Mouse (Mus musculus) liver, adult 2 months (tissue): ENCODE measurements around the gene Fam192a. TPM values are rescaled to one million over a fixed set of nuclear protein-coding genes. Genes with fewer than 3 reads are reported as not detected.
A peak's percentile ranks its signal among the peaks of the same experiment; 100 is the strongest.

ENCODE experiments used
- DNase-seq: peaks from one replicate; pipeline ENCODE4 v3.0.0-alpha.2; 2011; ENCODE audit warnings: low read depth, low spot score; ENCODE audit errors: extremely low read depth
- H3K27ac ChIP-seq: fragments of 200-500 bp; replicated peaks from 2 replicates; pipeline ENCODE4 v1.5.1; 2012; ENCODE audit warnings: low read depth, mild to moderate bottlenecking, control low read depth, inconsistent platforms, low read length; ENCODE audit not compliant: insufficient read depth
- H3K27me3 ChIP-seq: fragments of 200-500 bp; 2 replicates; pipeline ENCODE4 v1.6.1; 2012; ENCODE audit warnings: mild to moderate bottlenecking, moderate library complexity, low read length, inconsistent platforms; ENCODE audit not compliant: control insufficient read depth, insufficient read depth
- H3K36me3 ChIP-seq: fragments of 200-500 bp; 2 replicates; pipeline ENCODE4 v1.6.1; 2012; ENCODE audit warnings: low read length, inconsistent platforms; ENCODE audit not compliant: control insufficient read depth, insufficient read depth
- H3K4me1 ChIP-seq: fragments of 200-500 bp; 2 replicates; pipeline ENCODE4 v1.6.1; 2011; ENCODE audit warnings: low read length; ENCODE audit not compliant: control insufficient read depth, insufficient read depth
- H3K4me3 ChIP-seq: fragments of 200-500 bp; 2 replicates; pipeline ENCODE4 v1.5.1; 2011; ENCODE audit warnings: low read depth, mild to moderate bottlenecking, control low read depth, low read length, moderate library complexity; ENCODE audit not compliant: insufficient read depth
- H3K79me2 ChIP-seq: fragments of 200-500 bp; 2 replicates; pipeline ENCODE4 v1.6.1; 2012; ENCODE audit warnings: inconsistent platforms, mild to moderate bottlenecking, low read length, moderate library complexity; ENCODE audit not compliant: control insufficient read depth, insufficient read depth
- H3K9ac ChIP-seq: fragments of 200-500 bp; 2 replicates; pipeline ENCODE4 v1.6.1; 2012; ENCODE audit warnings: low read depth, mild to moderate bottlenecking, control low read depth, inconsistent platforms, low read length
- CTCF ChIP-seq: fragments of 200-500 bp; IDR thresholded peaks from 2 replicates; pipeline ENCODE4 v1.5.1; 2011; ENCODE audit warnings: low read depth, low read length, control low read depth
- POLR2A ChIP-seq: fragments of 200-500 bp; IDR thresholded peaks from 2 replicates; pipeline ENCODE4 v1.6.1; 2011; ENCODE audit warnings: low read length, control low read depth; ENCODE audit not compliant: insufficient read depth; ENCODE audit errors: extremely low read depth
- WGBS: fragments of 180-500 bp; shearing (Covaris S2); methylation state at CpG from one replicate; pipeline ENCODE4 v1.1.7; 2018; 5-methylcytosine and 5-hydroxymethylcytosine counted together
- polyA plus RNA-seq: library from polyadenylated mRNA; depleted of rRNA; stranded (reverse); fragments of >200 nt; gene quantifications from 2 replicates; pipeline ENCODE4 v1.2.3, GENCODE M21; 2012
- total RNA-seq: library from RNA; depleted of rRNA; stranded (reverse); fragments of >200 nt; gene quantifications from 2 replicates; pipeline ENCODE4 v1.2.3, GENCODE M21; 2014

Gene Fam192a
- total and polyA plus RNA-seq, 2 experiments: 9.3 to 10.1 TPM

DNA sequence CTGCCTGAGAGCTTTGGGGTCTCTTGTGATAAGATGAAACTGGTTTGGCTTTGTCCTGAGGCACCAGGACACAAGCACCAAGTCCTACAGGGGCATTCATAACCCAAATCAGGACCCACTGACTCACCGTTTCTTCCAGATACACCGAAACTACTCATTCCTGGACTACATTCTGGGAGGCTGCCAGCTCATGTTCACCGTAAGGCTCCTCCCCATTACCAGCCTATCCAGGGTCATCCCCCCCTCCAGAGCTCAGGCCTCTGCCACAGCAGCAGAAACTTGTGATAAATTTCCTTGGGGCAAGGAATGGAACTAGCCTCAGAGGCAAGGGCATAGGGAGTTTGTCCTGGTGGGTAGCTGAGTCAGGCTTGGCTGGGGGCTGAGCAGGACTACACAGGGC, 44.5 kb downstream of the Fam192a start:
- Histone ChIP-seq H3K9ac (no peak overlapping the region), H3K36me3 (no peaks in the 10 kb centered on the region; the same call in 1 of the 2 replicates), H3K4me1 (no peaks in the 10 kb centered on the region), H3K79me2 (no peaks in the 10 kb centered on the region), H3K4me3 (no peak overlapping the region), H3K27ac (no peak overlapping the region), H3K27me3 (no peaks in the 10 kb centered on the region)
- DNase-seq: no peak
- TF ChIP-seq CTCF (no peak), POLR2A (no peak)
- WGBS: 88% methylated on average over 3 of the region's 3 CpGs

DNA sequence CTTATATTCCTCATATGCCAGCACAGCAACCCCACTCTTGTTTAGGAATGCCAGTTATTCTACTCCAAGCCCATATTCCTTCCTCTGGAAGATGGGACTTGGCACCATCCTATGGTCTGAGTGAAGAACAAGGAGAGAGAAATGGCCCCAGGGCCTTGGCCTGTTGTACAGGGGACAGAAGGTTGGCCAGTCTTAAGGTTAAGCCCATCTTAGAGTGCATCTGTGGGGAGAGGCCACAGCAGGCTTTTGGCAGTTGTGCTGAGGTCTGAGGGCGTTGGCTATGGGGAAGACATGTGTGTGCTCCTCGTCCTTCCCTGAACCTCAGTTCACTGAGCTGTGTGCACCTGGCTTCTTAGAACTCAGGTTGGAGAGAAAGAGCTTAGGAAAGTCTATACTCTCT, 49.1 kb downstream of the Fam192a start:
- Histone ChIP-seq H3K9ac (no peak overlapping the region), H3K4me3 (no peak overlapping the region), H3K27me3 (no peaks in the 10 kb centered on the region), H3K4me1 (peaks cover 6% of the 10 kb centered on the region), H3K79me2 (no peaks in the 10 kb centered on the region), H3K36me3 (no peaks in the 10 kb centered on the region), H3K27ac (no peak overlapping the region)
- TF ChIP-seq CTCF (no peak), POLR2A (no peak)
- DNase-seq: no peak
- 100% methylated on average over 2 of the region's 2 CpGs for WGBS

DNA sequence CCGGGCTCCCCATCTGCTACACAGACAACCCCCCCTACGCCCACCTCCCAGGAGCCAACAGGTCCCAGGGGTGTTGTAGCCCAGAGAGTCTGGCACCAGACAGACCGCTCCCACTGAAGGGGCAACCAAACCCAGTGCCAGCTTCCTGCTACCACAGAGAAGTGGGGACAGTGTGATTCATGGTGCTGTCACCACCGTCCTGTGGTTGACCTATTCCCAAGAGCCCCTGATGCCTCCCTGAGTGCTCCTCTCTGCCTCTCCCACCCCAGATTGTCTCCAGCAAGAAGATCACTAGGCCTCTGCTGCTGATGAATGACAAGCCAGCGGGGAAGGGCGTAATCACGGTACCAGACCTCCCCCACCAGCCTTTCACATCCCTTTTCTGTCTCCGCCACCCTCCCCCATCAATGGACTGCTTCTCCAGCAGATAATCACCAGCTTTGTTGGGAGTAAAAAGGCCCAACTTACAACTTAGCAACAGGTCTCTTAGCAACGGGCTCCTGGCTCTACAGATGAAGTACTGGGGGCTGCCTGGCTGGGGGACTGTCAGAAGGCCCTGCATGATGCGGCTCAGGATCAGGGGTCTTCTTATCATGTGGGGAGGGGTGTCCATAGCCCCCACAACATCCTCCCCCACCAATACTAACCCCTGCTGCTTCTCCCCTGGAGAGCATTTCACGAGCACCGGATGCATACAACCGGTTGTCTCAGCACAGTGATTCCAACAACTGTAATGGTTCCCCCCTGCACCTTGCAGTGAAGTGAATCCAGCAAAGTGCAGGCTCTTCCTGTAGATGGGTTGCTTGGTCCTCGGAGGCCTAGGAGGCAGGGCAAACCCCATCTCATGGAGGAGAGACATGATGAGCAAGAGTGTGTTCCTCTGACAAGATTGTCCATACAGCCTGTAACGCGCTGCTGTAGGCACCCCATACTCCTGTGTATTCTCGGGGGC, 50.0 kb downstream of the Fam192a start:
- H3K36me3 ChIP-seq: no peaks in the 10 kb centered on the region
- no peaks in the 10 kb centered on the region for H3K79me2 ChIP-seq
- WGBS: 87% methylated on average over 17 of the region's 17 CpGs
- no peaks in the 10 kb centered on the region for H3K27me3 ChIP-seq
- no peak overlapping the region for H3K9ac ChIP-seq
- no peak for DNase-seq
- no peak overlapping the region for H3K4me3 ChIP-seq
- TF ChIP-seq CTCF (no peak), POLR2A (no peak)
- H3K4me1 ChIP-seq: peaks cover 6% of the 10 kb centered on the region
- no peak overlapping the region for H3K27ac ChIP-seq

DNA sequence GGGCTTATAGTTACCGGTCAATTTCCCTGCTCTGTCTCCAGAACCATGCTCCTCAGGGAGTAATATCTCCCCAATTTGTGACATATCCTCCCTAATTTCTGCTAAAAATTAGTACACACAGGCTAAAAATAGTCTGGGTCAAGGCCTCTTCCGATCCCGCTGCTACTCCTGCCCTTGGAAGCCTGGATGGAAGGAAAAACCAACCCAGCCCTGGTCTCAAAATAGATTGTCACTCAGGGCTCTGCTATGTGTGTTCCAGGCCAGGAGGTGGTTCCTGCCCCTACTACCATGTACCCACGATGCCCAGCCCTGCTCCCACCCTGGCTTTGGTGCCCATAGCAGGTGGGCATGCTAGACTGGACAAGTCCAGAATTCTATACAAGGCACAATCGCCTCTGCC, 51.8 kb downstream of the Fam192a start:
- Histone ChIP-seq H3K27ac (peak overlapping the region; percentile 81), H3K79me2 (no peaks in the 10 kb centered on the region; the same call in 1 of the 2 replicates), H3K4me3 (no peak overlapping the region), H3K27me3 (no peaks in the 10 kb centered on the region), H3K4me1 (peaks cover 6% of the 10 kb centered on the region), H3K9ac (no peak overlapping the region), H3K36me3 (no peaks in the 10 kb centered on the region)
- WGBS: 81% methylated on average over 5 of the region's 5 CpGs
- DNase-seq: no peak
- TF ChIP-seq CTCF (no peak), POLR2A (no peak)

DNA sequence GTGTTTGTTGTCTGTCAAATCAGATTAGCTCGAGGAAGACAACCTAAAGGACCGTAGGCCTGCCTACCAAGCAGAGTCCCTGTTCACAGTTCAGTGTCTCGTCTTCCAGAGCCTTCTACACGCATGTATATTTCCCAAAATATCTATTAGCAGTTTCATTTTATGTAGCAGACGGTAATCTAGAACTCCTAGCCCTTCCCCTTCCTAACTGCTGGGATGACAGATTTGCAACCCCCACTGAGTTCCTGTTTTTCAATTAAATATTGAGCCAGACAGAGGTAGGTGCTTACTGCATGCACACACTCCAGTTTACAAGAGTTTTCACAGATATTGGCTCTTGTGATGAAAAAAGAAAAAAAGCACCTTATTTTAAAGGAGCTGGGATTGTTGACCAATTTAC, 52.3 kb downstream of the Fam192a start:
- no peak for DNase-seq
- H3K4me1 ChIP-seq: peaks cover 6% of the 10 kb centered on the region
- H3K27ac ChIP-seq: peak overlapping the region; percentile 81
- H3K9ac ChIP-seq: no peak overlapping the region
- no peaks in the 10 kb centered on the region for H3K36me3 ChIP-seq
- TF ChIP-seq POLR2A: no peak
- no peak for TF ChIP-seq CTCF
- H3K27me3 ChIP-seq: no peaks in the 10 kb centered on the region
- 71% methylated on average over 5 of the region's 5 CpGs for WGBS
- no peak overlapping the region for H3K4me3 ChIP-seq
- no peaks in the 10 kb centered on the region; the same call in 1 of the 2 replicates for H3K79me2 ChIP-seq

DNA sequence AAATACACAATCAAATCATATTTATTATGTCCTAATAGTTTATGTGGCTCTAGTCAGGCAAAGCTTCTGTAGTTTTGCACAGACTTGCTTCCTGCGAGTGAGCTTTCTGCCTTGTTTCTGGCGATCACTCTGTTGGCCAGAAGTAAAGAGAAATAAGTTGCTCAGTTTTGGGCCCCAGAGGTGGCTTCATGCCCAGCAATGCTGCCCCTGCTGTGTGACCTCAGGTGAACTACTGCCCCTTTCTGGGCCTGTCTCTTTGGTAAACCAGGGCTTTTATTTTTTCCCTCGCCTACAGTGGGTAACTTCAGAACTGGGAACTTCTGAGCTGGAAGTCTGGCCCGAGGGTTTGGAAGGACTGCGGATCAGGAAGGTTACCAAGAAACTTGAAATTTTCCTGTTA, 52.8 kb downstream of the Fam192a start:
- Histone ChIP-seq H3K27ac (peak overlapping the region; percentile 66), H3K4me1 (peaks cover 6% of the 10 kb centered on the region), H3K36me3 (no peaks in the 10 kb centered on the region), H3K4me3 (no peak overlapping the region), H3K79me2 (peaks cover 2% of the 10 kb centered on the region; the same call in 1 of the 2 replicates), H3K27me3 (no peaks in the 10 kb centered on the region), H3K9ac (no peak overlapping the region)
- WGBS: 67% methylated on average over 5 of the region's 5 CpGs
- no peak for DNase-seq
- no peak for TF ChIP-seq POLR2A
- TF ChIP-seq CTCF: no peak
